In the genomic region with DNA sequence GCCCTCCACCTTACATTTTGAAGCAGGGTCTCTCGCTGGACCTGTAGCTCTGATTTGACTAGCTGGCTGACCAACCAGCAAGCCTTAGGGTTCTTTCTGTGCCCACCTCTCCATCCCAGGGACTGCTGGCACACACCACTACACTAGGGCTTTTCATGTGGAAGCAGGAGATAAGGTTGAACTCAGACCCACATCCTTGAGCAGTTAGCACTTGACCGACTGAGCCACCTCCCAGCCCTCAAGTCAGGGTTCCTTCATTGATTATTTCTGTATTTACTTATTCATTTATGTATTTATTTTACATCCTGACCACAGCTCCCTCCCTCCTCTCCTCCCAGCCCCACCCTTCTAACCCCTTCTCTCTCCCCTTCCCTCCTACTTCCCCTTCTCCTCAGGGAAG, we compare ENCODE assay signal across 30 mouse cellular contexts.
"Had no signal": no experiment of that assay in that cellular context is flagged by ENCODE, and none has a peak within 500 bp of the region (broad histone marks: within the 10 kb centered on the region; RNA-seq: fewer than 3 reads in every experiment).

No protein-coding gene starts in this region.

- ATAC-seq: liver, embryonic 12.5 days; liver, postnatal 0 days; lung, postnatal 0 days; midbrain, embryonic 13.5 days; midbrain, embryonic 15.5 days had no signal

- H3K4me1 ChIP-seq: limb, embryonic 10.5 days; limb, embryonic 12.5 days; limb, embryonic 13.5 days; limb, embryonic 15.5 days; liver, embryonic 12.5 days; liver, embryonic 13.5 days; liver, embryonic 15.5 days; lung, embryonic 15.5 days; megakaryocyte, embryonic 14.5 days; midbrain, embryonic 12.5 days had no signal

- H3K9me3 ChIP-seq: limb, embryonic 10.5 days; limb, embryonic 12.5 days; limb, embryonic 13.5 days; limb, embryonic 15.5 days; liver, embryonic 15.5 days; lung, embryonic 15.5 days; midbrain, embryonic 10.5 days; midbrain, embryonic 12.5 days; midbrain, embryonic 13.5 days; midbrain, embryonic 15.5 days had no signal

- H3K4me2 ChIP-seq: limb, embryonic 12.5 days; limb, embryonic 13.5 days; limb, embryonic 15.5 days; liver, embryonic 11.5 days; liver, embryonic 12.5 days; liver, embryonic 13.5 days; liver, embryonic 15.5 days; lung, embryonic 14.5 days; lung, embryonic 15.5 days; midbrain, embryonic 11.5 days had no signal

- H3K4me3 ChIP-seq: left cerebral cortex, adult 2 months; limb, embryonic 10.5 days; limb, embryonic 12.5 days; limb, embryonic 13.5 days; limb, embryonic 15.5 days; liver, embryonic 12.5 days; liver, embryonic 13.5 days; liver, embryonic 15.5 days; lung, embryonic 15.5 days; megakaryocyte, embryonic 14.5 days; midbrain, embryonic 10.5 days; midbrain, embryonic 12.5 days; midbrain, embryonic 13.5 days; midbrain, embryonic 15.5 days; myocyte had no signal

- H3K9ac ChIP-seq: limb, embryonic 12.5 days; limb, embryonic 13.5 days; limb, embryonic 15.5 days; liver, embryonic 12.5 days; liver, embryonic 13.5 days; liver, embryonic 14.5 days; liver, embryonic 15.5 days; liver, postnatal 0 days; lung, embryonic 14.5 days; lung, embryonic 15.5 days; midbrain, embryonic 12.5 days; midbrain, embryonic 13.5 days had no signal

- H3K36me3 ChIP-seq: limb, embryonic 10.5 days; limb, embryonic 12.5 days; limb, embryonic 13.5 days; limb, embryonic 15.5 days; liver, embryonic 12.5 days; liver, embryonic 13.5 days; liver, embryonic 15.5 days; lung, embryonic 15.5 days; midbrain, embryonic 10.5 days; midbrain, embryonic 12.5 days; midbrain, embryonic 13.5 days; midbrain, embryonic 15.5 days had no signal

- DNase-seq: left cerebral cortex, postnatal 4 days; liver; liver, embryonic 13.5 days; liver, postnatal 0 days; lung, adult 18-20 months; lung, adult 2 months; lung, embryonic 14.5 days; lung, postnatal 10 days; lung, postnatal 14 days; lung, postnatal 36 days; lung, postnatal 4 days had no signal

- H3K27ac ChIP-seq: left cerebral cortex, adult 2 months; limb, embryonic 10.5 days; limb, embryonic 12.5 days; limb, embryonic 13.5 days; limb, embryonic 15.5 days; liver, embryonic 12.5 days; liver, embryonic 13.5 days; liver, embryonic 14.5 days; liver, embryonic 15.5 days; lung, embryonic 15.5 days; macrophage; midbrain, embryonic 10.5 days; midbrain, embryonic 12.5 days had no signal

- H3K27me3 ChIP-seq: limb, embryonic 12.5 days; limb, embryonic 13.5 days; limb, embryonic 15.5 days; liver, embryonic 12.5 days; liver, embryonic 13.5 days; liver, embryonic 15.5 days; lung, embryonic 15.5 days; megakaryocyte, embryonic 14.5 days; midbrain, embryonic 12.5 days; midbrain, embryonic 13.5 days; midbrain, embryonic 15.5 days had no signal
